9 mouse cellular contexts compared by ENCODE assay signal in the genomic region with DNA sequence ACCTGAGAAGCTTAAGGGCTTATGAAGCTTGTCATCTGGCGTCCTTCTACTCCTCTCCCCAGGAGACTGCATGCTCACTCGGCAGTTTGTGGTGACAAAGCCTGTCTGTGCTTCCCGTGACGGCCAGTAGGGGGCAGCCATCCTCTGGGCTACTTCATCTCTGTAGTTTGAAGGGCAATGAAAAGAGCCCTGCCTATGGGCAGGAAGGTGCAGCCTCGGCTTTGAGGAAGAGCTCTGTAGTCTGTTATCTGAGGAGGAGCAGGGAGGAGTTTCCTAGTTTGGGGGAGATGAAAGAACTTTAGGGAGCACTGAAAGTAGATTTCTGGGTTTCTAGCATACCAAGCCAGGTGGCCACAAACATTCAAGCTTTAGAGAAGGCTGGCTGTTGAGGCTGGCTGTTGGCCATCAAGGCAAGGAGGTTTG. TPM values are rescaled to one million over a fixed set of nuclear protein-coding genes. Genes with fewer than 3 reads are reported as not detected.
DNase-seq lines count a peak whose midpoint lies in the region; ATAC-seq and TF ChIP-seq lines count a peak whose summit lies in the region.
"Had no signal": no experiment of that assay in that cellular context is flagged by ENCODE, and none has a peak within 500 bp of the region (broad histone marks: within the 10 kb centered on the region; RNA-seq: fewer than 3 reads in every experiment).

No protein-coding gene starts in this region.

- WGBS in forebrain, embryonic 15.5 days: 2% methylated on average over 5 of the region's 5 CpGs
- 10% methylated on average over 5 of the region's 5 CpGs for WGBS in lung, adult 2 months
- 9% methylated on average over 5 of the region's 5 CpGs for WGBS in hindbrain, embryonic 13.5 days

- no peak overlapping the region for H3K9ac ChIP-seq in forebrain, embryonic 15.5 days (replicated peaks)
- H3K9ac ChIP-seq in hindbrain, embryonic 13.5 days: no peak overlapping the region
- H3K9ac ChIP-seq: heart, embryonic 13.5 days had no signal

- H3K27ac ChIP-seq in forebrain, embryonic 15.5 days (replicated peaks): peak overlapping the region; percentile 22
- H3K27ac ChIP-seq in hindbrain, embryonic 13.5 days: no peak overlapping the region
- H3K27ac ChIP-seq: heart, embryonic 13.5 days had no signal

- H3K4me1 ChIP-seq in forebrain, embryonic 15.5 days: peaks cover 48% of the 10 kb centered on the region
- peaks cover 4% of the 10 kb centered on the region; the same call in 1 of the 2 replicates for H3K4me1 ChIP-seq in lung, adult 2 months (ENCODE audit: control insufficient read depth, insufficient read depth, low read length)
- H3K4me1 ChIP-seq in hindbrain, embryonic 13.5 days (replicated peaks): peaks cover 25% of the 10 kb centered on the region

- no peaks in the 10 kb centered on the region for H3K9me3 ChIP-seq in forebrain, embryonic 15.5 days
- H3K9me3 ChIP-seq in hindbrain, embryonic 13.5 days: no peaks in the 10 kb centered on the region
- H3K9me3 ChIP-seq: heart, embryonic 13.5 days had no signal

- ATAC-seq in forebrain, embryonic 15.5 days (replicated peaks): no peak
- no peak for ATAC-seq in hindbrain, embryonic 13.5 days (ENCODE audit: low FRiP score)

- H3K36me3 ChIP-seq in forebrain, embryonic 15.5 days: no peaks in the 10 kb centered on the region; the same call in 1 of the 2 replicates
- no peaks in the 10 kb centered on the region for H3K36me3 ChIP-seq in hindbrain, embryonic 13.5 days

- TF ChIP-seq CTCF in lung, adult 2 months (IDR thresholded peaks at IDR 0.05; ENCODE audit: insufficient read depth, low read length): peak; percentile 65

- peak; percentile 66 for DNase-seq in urinary bladder, postnatal 14 days (ENCODE audit: low spot score)
- DNase-seq in urinary bladder, postnatal 10 days (ENCODE audit: low spot score): no peak
- peak; percentile 42 to 64 for DNase-seq in adrenal gland, adult 18-20 months (ENCODE audit: low spot score in 2 of 2)
- DNase-seq in kidney, postnatal 36 days: peak; percentile 68 to 86
- peak; percentile 52 for DNase-seq in lung, adult 2 months
- peak; percentile 86 for DNase-seq in right cerebral cortex, postnatal 4 days

- H3K27me3 ChIP-seq in forebrain, embryonic 15.5 days: peaks cover 39% of the 10 kb centered on the region
- H3K27me3 ChIP-seq in hindbrain, embryonic 13.5 days: peaks cover 87% of the 10 kb centered on the region

- H3K4me2 ChIP-seq in forebrain, embryonic 15.5 days (replicated peaks): no peak overlapping the region
- no peak overlapping the region for H3K4me2 ChIP-seq in hindbrain, embryonic 13.5 days
- H3K4me2 ChIP-seq: heart, embryonic 13.5 days had no signal

- no peak for TF ChIP-seq POLR2A in lung, adult 2 months (IDR thresholded peaks at IDR 0.05; ENCODE audit: borderline replicate concordance, extremely low read depth, low read depth, low read length)

- H3K4me3 ChIP-seq in forebrain, embryonic 15.5 days: no peak overlapping the region
- H3K4me3 ChIP-seq in lung, adult 2 months (replicated peaks; ENCODE audit: extremely low read depth, low read depth, low read length): no peak overlapping the region
- no peak overlapping the region for H3K4me3 ChIP-seq in hindbrain, embryonic 13.5 days
- H3K4me3 ChIP-seq: heart, embryonic 13.5 days had no signal

RNA-seq across cellular contexts. Expression of gene Rtn4rl2, which starts 18.0 kb away (rescaled TPM):
- total RNA-seq in adrenal gland, adult 18-20 months (2021): 1 to 10 TPM; 1.9 to 2.4 TPM
- 12.8 and 16.3 TPM in 2 replicates for polyA plus RNA-seq in forebrain, embryonic 15.5 days (2015; fragmentation: Nextera tagmentation; extraction: Ambion mirVana)
- 2.7 and 9.7 TPM in 2 replicates for polyA plus RNA-seq in lung, adult 2 months (2012; rRNA removed)
- polyA plus RNA-seq in hindbrain, embryonic 13.5 days (2015; fragmentation: Nextera tagmentation; extraction: Ambion mirVana): 2.0 and 3.1 TPM in 2 replicates

RNA-seq across cellular contexts. Expression of gene Slc43a1, which starts 29.9 kb away (rescaled TPM):
- 1 to 10 TPM; 9.3 to 9.4 TPM for total RNA-seq in adrenal gland, adult 18-20 months (2021)
- 2.5 and 3.4 TPM in 2 replicates for polyA plus RNA-seq in forebrain, embryonic 15.5 days (2015; fragmentation: Nextera tagmentation; extraction: Ambion mirVana)
- 3.9 and 7.5 TPM in 2 replicates for polyA plus RNA-seq in lung, adult 2 months (2012; rRNA removed)
- polyA plus RNA-seq in hindbrain, embryonic 13.5 days (2015; fragmentation: Nextera tagmentation; extraction: Ambion mirVana): 2.5 and 3.3 TPM in 2 replicates

RNA-seq across cellular contexts. Expression of gene Timm10, which starts 41.7 kb away (rescaled TPM):
- 10 to 100 TPM; 45.8 to 59.0 TPM for total RNA-seq in adrenal gland, adult 18-20 months (2021)
- polyA plus RNA-seq in forebrain, embryonic 15.5 days (2015; fragmentation: Nextera tagmentation; extraction: Ambion mirVana): 61.4 and 66.5 TPM in 2 replicates
- polyA plus RNA-seq in lung, adult 2 months (2012; rRNA removed): 20.2 and 25.1 TPM in 2 replicates
- polyA plus RNA-seq in hindbrain, embryonic 13.5 days (2015; fragmentation: Nextera tagmentation; extraction: Ambion mirVana): 59.2 and 61.9 TPM in 2 replicates

RNA-seq across cellular contexts. Expression of gene Smtnl1, which starts 46.1 kb away (rescaled TPM):
- under 1 TPM in 1 of 2 experiments, not detected in 1; 0.32 TPM for total RNA-seq in adrenal gland, adult 18-20 months (2021)
- 0.14 TPM in 1 of 2 replicates, not detected in the other for polyA plus RNA-seq in forebrain, embryonic 15.5 days (2015; fragmentation: Nextera tagmentation; extraction: Ambion mirVana)
- 3.5 TPM in 1 of 2 replicates, not detected in the other for polyA plus RNA-seq in lung, adult 2 months (2012; rRNA removed)
- polyA plus RNA-seq in hindbrain, embryonic 13.5 days (2015; fragmentation: Nextera tagmentation; extraction: Ambion mirVana): not detected in 2 replicates
